Mouse (Mus musculus): ENCODE data around the gene Gm49339. TPM values are rescaled to one million over a fixed set of nuclear protein-coding genes. Genes with fewer than 3 reads are reported as not detected.

Gm49339 gene
- polyA plus RNA-seq, 1 experiment from 2014 or later: not detected

Other genes starting within 250 kb of the Gm49339 start
- 0.09 and 0.22 TPM in 2 replicates for gene Lilr4b, start within 50 bp of the Gm49339 start, polyA plus RNA-seq (2015; fragmentation: Nextera tagmentation; extraction: Ambion mirVana)
- gene Lilrb4a, start 10.3 kb downstream of the Gm49339 start, polyA plus RNA-seq (2015; fragmentation: Nextera tagmentation; extraction: Ambion mirVana): 0.88 and 1.00 TPM in 2 replicates
- gene Fam162b, start 109.9 kb downstream of the Gm49339 start, polyA plus RNA-seq (2015; fragmentation: Nextera tagmentation; extraction: Ambion mirVana): 2.2 and 2.8 TPM in 2 replicates
- not detected in 2 replicates for gene Gprc6a, start 150.8 kb downstream of the Gm49339 start, polyA plus RNA-seq (2015; fragmentation: Nextera tagmentation; extraction: Ambion mirVana)
- gene Rfx6, start 197.1 kb downstream of the Gm49339 start, polyA plus RNA-seq (2015; fragmentation: Nextera tagmentation; extraction: Ambion mirVana): not detected in 2 replicates

All from hindbrain, embryonic 16.5 days (tissue).